Mouse (Mus musculus) liver, embryonic 16.5 days (tissue): ENCODE measurements around the gene Kctd3. TPM values are rescaled to one million over a fixed set of nuclear protein-coding genes. Genes with fewer than 3 reads are reported as not detected.

Source experiments
- ATAC-seq: fragments of 200-750 bp; cut with Nextera tagmentation; 2 replicates; pipeline ENCODE4 v1.8.0; 2017; ENCODE audit warnings: low read depth, mild to moderate bottlenecking, moderate number of reproducible peaks, moderate library complexity
- H3K27ac ChIP-seq: fragments of 300-500 bp; sonication (generic); 2 replicates; pipeline ENCODE4 v1.5.1; 2014; ENCODE audit warnings: mild to moderate bottlenecking, low read length
- H3K27me3 ChIP-seq: fragments of 300-500 bp; sonication (generic); 2 replicates; pipeline ENCODE4 v1.6.1; 2014; ENCODE audit warnings: low read depth, low read length, mixed read lengths; ENCODE audit not compliant: control insufficient read depth, insufficient read depth
- H3K36me3 ChIP-seq: fragments of 300-500 bp; sonication (generic); 2 replicates; pipeline ENCODE4 v1.6.1; 2014; ENCODE audit warnings: mild to moderate bottlenecking; ENCODE audit not compliant: control insufficient read depth, insufficient read depth
- H3K4me1 ChIP-seq: fragments of 300-500 bp; sonication (generic); 2 replicates; pipeline ENCODE4 v1.6.1; 2014; ENCODE audit warnings: low read depth, low read length, mixed read lengths; ENCODE audit not compliant: control insufficient read depth
- H3K4me2 ChIP-seq: fragments of 300-500 bp; sonication (generic); 2 replicates; pipeline ENCODE4 v1.6.1; 2014; ENCODE audit warnings: low read depth, low read length, mixed read lengths
- H3K4me3 ChIP-seq: fragments of 300-500 bp; sonication (generic); 2 replicates; pipeline ENCODE4 v1.5.1; 2014; ENCODE audit warnings: low read depth, mild to moderate bottlenecking, low read length
- H3K9ac ChIP-seq: fragments of 300-500 bp; sonication (generic); 2 replicates; pipeline ENCODE4 v1.6.1; 2014; ENCODE audit warnings: low read depth, low read length
- H3K9me3 ChIP-seq: fragments of 300-500 bp; sonication (generic); replicated peaks from 2 replicates; pipeline ENCODE4 v1.6.1; 2016; ENCODE audit warnings: low read length; ENCODE audit not compliant: control insufficient read depth
- WGBS: fragments of 180-500 bp; shearing (Covaris S2); extraction: QIAGEN DNeasy Blood & Tissue Kit; methylation state at CpG from one replicate; pipeline ENCODE4 v1.1.7; 2014; ENCODE audit not compliant: insufficient replicate concordance; 5-methylcytosine and 5-hydroxymethylcytosine counted together
- polyA plus RNA-seq: library from polyadenylated mRNA; unstranded; fragments of >200 nt; fragmentation: Nextera tagmentation; extraction: Ambion mirVana; gene quantifications from 2 replicates; pipeline ENCODE4 v1.2.1, GENCODE M21; 2015

The Kctd3 gene
- polyA plus RNA-seq, 1 experiment from 2014 or later: 9.3 TPM

DNA sequence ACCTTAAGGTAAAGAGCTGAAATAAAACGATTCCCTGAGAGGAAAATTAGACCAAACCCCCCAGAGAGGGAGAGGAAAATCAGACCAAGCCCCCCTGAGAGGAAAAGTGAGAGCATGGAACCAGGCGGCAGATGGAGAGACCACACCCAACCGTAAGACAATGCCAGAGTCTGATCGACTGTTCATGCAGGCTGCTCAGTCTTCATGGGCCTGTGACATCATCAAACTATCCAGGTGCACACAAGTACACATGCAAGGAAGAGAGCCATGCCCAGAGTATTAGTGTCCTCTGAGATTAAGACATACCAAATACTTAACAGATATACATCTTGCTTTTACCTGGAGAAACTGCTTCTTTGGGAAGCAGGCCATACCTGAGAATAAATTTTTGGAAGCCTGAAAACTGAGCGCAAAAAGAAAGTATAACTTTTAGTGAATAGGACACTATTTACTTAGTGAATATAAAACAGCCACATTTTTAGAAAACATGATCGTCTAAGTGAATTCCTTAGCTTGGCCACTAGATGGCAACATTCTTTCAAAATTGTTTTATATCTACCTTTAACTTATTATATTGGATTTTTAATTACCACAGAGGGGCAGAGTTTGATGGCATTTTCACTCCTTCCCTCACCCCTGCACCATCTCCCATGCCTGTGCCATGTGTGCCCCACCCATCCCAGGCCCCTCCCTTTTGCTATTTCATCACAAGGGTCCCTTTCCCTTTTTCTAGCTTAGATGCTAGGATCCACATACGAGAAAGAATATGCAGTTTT is 15.5 kb upstream of the Kctd3 start:
- Histone ChIP-seq H3K9me3 (no peaks in the 10 kb centered on the region), H3K9ac (no peak overlapping the region), H3K36me3 (no peaks in the 10 kb centered on the region), H3K4me3 (no peak overlapping the region), H3K27me3 (no peaks in the 10 kb centered on the region), H3K4me1 (no peaks in the 10 kb centered on the region), H3K27ac (no peak overlapping the region), H3K4me2 (no peak overlapping the region)
- 36% methylated on average over 7 of the region's 7 CpGs for WGBS
- ATAC-seq: no peak

- Histone ChIP-seq H3K9ac (no peak overlapping the region), H3K36me3 (no peaks in the 10 kb centered on the region), H3K4me3 (no peak overlapping the region), H3K4me1 (no peaks in the 10 kb centered on the region; the same call in 1 of the 2 replicates), H3K27ac (no peak overlapping the region), H3K4me2 (no peak overlapping the region), H3K27me3 (peaks cover 17% of the 10 kb centered on the region), H3K9me3 (no peaks in the 10 kb centered on the region)
- 62% methylated on average over 2 of the region's 2 CpGs for WGBS
- ATAC-seq: no peak
Observed at GRCm38 (mm10) chr1:189015372-189015771, 7.7 kb upstream of the Kctd3 start.

DNA sequence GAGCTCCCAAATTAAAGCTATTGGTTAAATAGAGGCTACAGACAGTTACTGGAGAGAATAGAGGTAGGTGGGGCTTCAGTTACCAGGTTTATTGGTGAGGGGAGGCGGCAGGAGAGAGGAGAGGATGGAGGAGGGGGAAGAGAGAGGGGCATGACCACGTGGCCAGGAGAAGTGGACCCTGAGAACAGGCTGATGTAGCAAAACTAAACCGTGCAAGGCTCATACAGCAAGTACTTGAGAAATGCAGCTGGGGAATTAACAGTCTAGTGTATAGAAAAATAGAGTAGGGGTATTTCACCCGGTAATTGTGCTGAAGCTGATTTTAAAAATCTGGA is 5.9 kb upstream of the Kctd3 start:
- H3K4me2 ChIP-seq: no peak overlapping the region

DNA sequence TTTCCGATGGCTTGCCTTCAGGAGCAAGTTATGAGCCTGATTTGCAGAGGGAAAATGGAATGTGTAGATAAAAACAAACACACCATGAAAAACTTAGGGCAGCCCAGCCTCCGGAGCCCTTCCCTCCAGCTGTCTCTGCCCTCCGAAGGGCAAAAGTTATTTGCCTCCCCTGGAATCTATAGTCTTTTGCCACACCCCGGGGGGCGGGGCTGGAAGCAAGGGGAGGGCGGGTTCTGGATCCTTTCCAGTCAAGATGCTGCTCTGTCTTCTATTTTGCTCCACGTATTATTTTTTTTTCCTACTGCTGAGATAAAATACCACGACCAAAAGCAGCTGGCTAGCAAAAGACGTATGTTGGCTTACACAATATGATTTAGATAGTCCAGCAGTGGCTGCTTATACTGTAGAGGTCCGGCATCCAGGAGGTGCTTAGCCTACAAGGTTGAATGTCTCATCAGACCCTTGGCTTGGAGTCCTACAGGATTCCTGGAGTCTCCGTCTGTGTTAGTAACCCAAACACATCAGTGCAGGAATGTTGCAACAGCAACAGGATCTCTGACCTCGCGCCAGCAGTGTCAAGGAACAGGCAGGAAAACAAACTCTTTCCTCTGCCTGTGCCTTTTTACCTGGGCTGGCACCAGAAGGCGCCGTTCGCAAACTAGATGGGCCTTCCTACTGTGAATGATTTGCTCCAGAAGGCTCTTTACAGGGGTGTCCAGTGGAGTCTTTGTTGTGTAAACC is 5.4 kb upstream of the Kctd3 start:
- Histone ChIP-seq H3K9me3 (no peaks in the 10 kb centered on the region), H3K36me3 (no peaks in the 10 kb centered on the region), H3K4me2 (peak overlapping the region; percentile 36; the same call in 1 of the 2 replicates), H3K4me1 (peaks cover under 1% of the 10 kb centered on the region; the same call in 1 of the 2 replicates), H3K9ac (no peak overlapping the region), H3K27ac (no peak overlapping the region), H3K27me3 (peaks cover 17% of the 10 kb centered on the region), H3K4me3 (no peak overlapping the region)
- 11% methylated on average over 16 of the region's 16 CpGs for WGBS
- 0 out of 2 replicates have a peak, but pooled peaks have one; percentile 9 for ATAC-seq

More for the DNA sequence above, 5.9 kb upstream of the Kctd3 start:
- Histone ChIP-seq H3K9ac (no peak overlapping the region), H3K27me3 (peaks cover 17% of the 10 kb centered on the region), H3K27ac (no peak overlapping the region), H3K4me1 (no peaks in the 10 kb centered on the region; the same call in 1 of the 2 replicates), H3K4me3 (no peak overlapping the region), H3K36me3 (no peaks in the 10 kb centered on the region), H3K9me3 (no peaks in the 10 kb centered on the region)
- WGBS: 15% methylated on average over 4 of the region's 4 CpGs
- no peak for ATAC-seq

GRCm38 (mm10) chr1:189010671-189011070 is 3.0 kb upstream of the Kctd3 start:
- ATAC-seq: no peak
- no peak overlapping the region for H3K27ac ChIP-seq
- 70% methylated on average over 4 of the region's 4 CpGs for WGBS

DNA sequence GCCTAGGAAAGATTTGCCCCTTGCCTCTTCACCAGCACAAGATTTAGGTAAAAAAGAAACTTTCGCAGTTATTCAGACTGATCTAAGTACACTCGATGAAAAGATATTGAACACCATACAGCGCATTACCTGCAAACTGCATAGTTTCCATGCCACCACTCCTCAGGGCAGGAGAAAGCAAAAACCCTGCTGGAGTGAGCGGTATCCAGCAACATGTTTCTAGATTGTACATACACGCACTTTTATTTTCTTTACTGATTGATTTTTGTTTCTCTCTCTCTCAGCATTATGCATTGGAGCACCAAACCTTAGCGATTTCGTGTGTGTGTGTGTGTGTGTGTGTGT is 311 bp upstream of the Kctd3 start:
- H3K9ac ChIP-seq: no peak overlapping the region
- no peaks in the 10 kb centered on the region for H3K36me3 ChIP-seq
- H3K4me1 ChIP-seq: peaks cover 17% of the 10 kb centered on the region
- peak overlapping the region; percentile 86 for H3K4me2 ChIP-seq
- peak overlapping the region; percentile 78 for H3K4me3 ChIP-seq
- WGBS: 42% methylated on average over 7 of the region's 7 CpGs
- no peaks in the 10 kb centered on the region for H3K9me3 ChIP-seq
- ATAC-seq: peak; percentile 14; the same call in 1 of the 2 replicates
- H3K27ac ChIP-seq: no peak overlapping the region
- peaks cover 2% of the 10 kb centered on the region for H3K27me3 ChIP-seq

More at GRCm38 (mm10) chr1:189010671-189011070, 3.0 kb upstream of the Kctd3 start:
- H3K36me3 ChIP-seq: no peaks in the 10 kb centered on the region
- H3K4me3 ChIP-seq: no peak overlapping the region
- H3K9me3 ChIP-seq: no peaks in the 10 kb centered on the region
- H3K4me1 ChIP-seq: peaks cover 16% of the 10 kb centered on the region
- H3K27me3 ChIP-seq: peaks cover 17% of the 10 kb centered on the region
- no peak overlapping the region for H3K4me2 ChIP-seq
- no peak overlapping the region for H3K9ac ChIP-seq

DNA sequence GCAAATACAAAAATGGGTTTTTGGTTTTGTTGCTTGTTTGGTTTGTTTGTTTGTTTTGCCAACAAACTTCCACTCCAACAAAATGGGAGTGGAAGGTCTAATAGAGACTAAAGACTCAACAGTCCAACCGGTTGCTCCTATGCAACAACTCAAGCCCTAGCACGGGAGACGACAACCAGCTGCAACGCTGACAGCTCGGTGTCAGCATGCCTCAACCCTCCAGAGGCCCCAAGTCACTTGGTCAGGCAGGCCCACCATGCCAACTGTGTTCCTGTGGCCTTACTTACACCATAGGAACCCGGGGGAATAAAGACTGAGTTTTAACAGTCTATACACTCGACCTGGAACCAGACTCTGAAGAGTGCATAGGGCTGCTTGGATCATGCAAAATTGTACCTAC is 815 bp downstream of the Kctd3 start:
- H3K36me3 ChIP-seq: no peaks in the 10 kb centered on the region
- H3K27me3 ChIP-seq: no peaks in the 10 kb centered on the region
- H3K4me3 ChIP-seq: peak overlapping the region; percentile 78
- no peaks in the 10 kb centered on the region for H3K9me3 ChIP-seq
- peaks cover 17% of the 10 kb centered on the region for H3K4me1 ChIP-seq
- ATAC-seq: 0 out of 2 replicates have a peak, but pooled peaks have one; percentile 1
- WGBS: 4% methylated on average over 7 of the region's 7 CpGs
- peak overlapping the region; percentile 77 for H3K9ac ChIP-seq
- peak overlapping the region; percentile 86 for H3K4me2 ChIP-seq
- H3K27ac ChIP-seq: peak overlapping the region; percentile 19; the same call in 1 of the 2 replicates

- Histone ChIP-seq H3K27me3 (no peaks in the 10 kb centered on the region), H3K36me3 (no peaks in the 10 kb centered on the region), H3K4me2 (peak overlapping the region; percentile 86), H3K4me1 (peaks cover 17% of the 10 kb centered on the region), H3K27ac (no peak overlapping the region), H3K9me3 (no peaks in the 10 kb centered on the region), H3K9ac (no peak overlapping the region), H3K4me3 (peak overlapping the region; percentile 78)
- 0 out of 2 replicates have a peak, but pooled peaks have one; percentile 3 for ATAC-seq
- 54% methylated on average over 5 of the region's 5 CpGs for WGBS
Observed at GRCm38 (mm10) chr1:189006267-189006666, 1.4 kb downstream of the Kctd3 start.

GRCm38 (mm10) chr1:189004774-189005173 is 2.9 kb downstream of the Kctd3 start:
- Histone ChIP-seq H3K27ac (no peak overlapping the region), H3K9me3 (no peaks in the 10 kb centered on the region), H3K9ac (no peak overlapping the region), H3K4me3 (no peak overlapping the region), H3K4me1 (peaks cover 17% of the 10 kb centered on the region), H3K4me2 (no peak overlapping the region), H3K36me3 (peaks cover 4% of the 10 kb centered on the region; the same call in 1 of the 2 replicates), H3K27me3 (no peaks in the 10 kb centered on the region)
- WGBS: 86% methylated on average over 1 of the region's 1 CpGs
- ATAC-seq: no peak
